Mouse (Mus musculus) left cerebral cortex, postnatal 4 days (tissue): ENCODE measurements around the gene Alyref. TPM values are rescaled to one million over a fixed set of nuclear protein-coding genes. Genes with fewer than 3 reads are reported as not detected.

Experiments
- DNase-seq: peaks from one replicate; pipeline ENCODE4 v3.0.0-alpha.2; 2022
- intact Hi-C: fragments of 180-260 bp; cut with DNase I; formaldehyde crosslinking; loops from one replicate; pipeline ENCODE4 v1.15.1; 2025
- total RNA-seq, 2 experiments: library from RNA; stranded (reverse); gene quantifications; 2 replicates each; pipeline ENCODE4 v1.2.3; 2021

Gene Alyref
- total RNA-seq, 2 experiments from 2014 or later, result 111 to 113 TPM

DNA sequence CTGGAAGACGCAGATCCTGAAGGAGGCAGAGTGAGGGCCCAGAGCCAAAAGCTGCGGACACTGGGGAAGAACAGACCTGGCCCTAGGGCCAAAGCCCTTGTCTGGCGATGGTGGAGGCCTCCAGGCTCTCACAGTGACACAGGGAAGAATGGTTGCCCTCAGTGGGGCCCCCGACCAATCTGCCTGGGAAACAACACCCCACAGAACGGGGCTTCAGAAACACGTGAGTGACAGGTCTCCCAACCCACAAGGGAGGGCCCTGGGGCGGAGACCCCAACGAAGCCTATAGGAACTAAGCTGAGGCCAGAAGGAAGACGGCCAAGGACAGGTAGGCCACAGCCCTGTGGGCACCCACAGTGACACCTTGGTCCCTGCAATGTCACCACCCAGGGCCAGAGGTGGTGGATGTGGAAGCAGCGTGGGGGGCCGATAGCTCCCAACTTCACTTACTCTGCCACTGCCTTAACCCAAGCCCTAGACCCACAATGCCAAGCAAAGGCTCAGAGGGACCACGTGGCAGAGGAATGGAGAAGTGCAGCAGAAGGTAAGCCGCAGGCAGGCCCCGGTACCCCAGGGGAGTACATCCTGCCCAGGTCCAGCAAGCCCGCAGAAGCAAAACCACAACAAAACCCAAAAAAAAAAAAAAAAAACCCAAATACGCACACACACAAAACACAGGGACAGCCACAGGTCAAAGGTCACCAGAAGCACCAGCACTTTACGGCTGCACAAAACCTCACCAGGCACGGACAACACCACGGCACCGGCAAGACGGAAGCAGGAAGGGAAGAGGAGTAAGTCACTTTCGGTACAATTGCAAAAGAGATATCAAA is 29.5 kb upstream of the Alyref start:
- DNase-seq, result no peak
- intact Hi-C loops, result loop anchor here (10.0 kb wide), 1 partner anchor 87 kb away; the partner anchor contains the start of genes Cenpx and Lrrc45

GRCm38 (mm10) chr11:120626785-120627467 is 28.8 kb upstream of the Alyref start:
- intact Hi-C loops, result loop anchor here (10.0 kb wide), 1 partner anchor 88 kb away; the partner anchor contains the start of genes Cenpx and Lrrc45
- DNase-seq, result no peak

DNA sequence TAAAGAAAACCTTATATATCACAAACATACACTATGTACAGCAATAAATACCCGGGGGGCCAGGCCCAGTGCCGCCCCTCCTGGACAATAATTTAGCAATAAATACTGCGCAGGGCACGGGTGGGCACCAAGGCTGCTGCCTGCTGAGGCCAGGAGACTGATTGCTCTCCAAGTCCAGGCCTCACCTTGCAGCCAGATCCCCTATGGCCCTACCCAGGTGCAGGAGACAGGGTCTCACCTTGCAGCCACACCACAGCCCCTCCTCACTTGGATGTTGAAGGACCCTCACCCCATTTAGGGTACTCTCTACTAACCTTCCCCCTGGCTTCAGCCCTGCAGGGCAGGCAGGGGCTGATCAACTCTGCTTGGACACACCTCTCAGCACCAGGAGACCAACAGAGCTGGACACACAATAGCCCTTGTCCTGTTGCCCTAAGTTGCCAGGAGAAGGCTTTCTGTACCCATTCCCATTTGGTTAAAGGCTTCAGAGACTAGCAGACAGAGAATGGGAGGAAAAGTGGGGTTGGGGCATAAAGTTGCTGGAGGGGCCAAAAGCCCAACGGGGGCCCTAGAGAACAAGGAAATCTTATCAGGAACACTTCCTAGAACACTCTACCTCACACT is 27.1 kb upstream of the Alyref start, which contains the start of gene Sirt7:
Sirt7 (minus strand) TSS at position 89 of the 624 bp plus-strand sequence.
- no peak for DNase-seq
- intact Hi-C loops, result loop anchor here (10.0 kb wide), 1 partner anchor 90 kb away; the partner anchor contains the start of genes Cenpx and Lrrc45

GRCm38 (mm10) chr11:120624680-120625111 is 26.5 kb upstream of the Alyref start:
- peak; percentile 87 for DNase-seq
- intact Hi-C loops, result loop anchor here (10.0 kb wide), 1 partner anchor 90 kb away; the partner anchor contains the start of genes Cenpx and Lrrc45

- intact Hi-C loops, result loop anchor here (10.0 kb wide), 1 partner anchor 91 kb away; the partner anchor contains the start of genes Cenpx and Lrrc45
- DNase-seq, result peak; percentile 69
Observed at GRCm38 (mm10) chr11:120623961-120624679, 26.0 kb upstream of the Alyref start.

DNA sequence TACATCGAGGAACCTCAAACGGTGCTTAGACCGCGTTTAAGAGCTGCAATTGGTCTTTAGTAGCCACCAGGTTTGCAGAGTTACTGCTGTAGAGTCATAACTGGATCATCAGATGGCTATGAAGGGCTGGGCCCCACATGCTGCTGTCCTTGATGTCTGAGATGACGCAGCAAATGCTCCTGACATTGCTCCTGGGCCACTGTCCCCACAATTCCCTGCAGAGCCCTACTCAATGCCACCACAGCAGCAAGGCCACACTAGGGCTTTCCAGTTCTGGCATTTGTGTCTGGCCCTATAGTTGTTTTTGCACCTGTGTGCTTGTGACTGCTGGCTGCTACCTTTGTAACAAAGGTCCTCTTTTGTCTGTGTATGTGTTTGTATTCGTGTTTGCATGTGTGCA is 24.6 kb upstream of the Alyref start:
- no peak for DNase-seq
- intact Hi-C loops, result loop anchor here (10.0 kb wide), 1 partner anchor 92 kb away; the partner anchor contains the start of genes Cenpx and Lrrc45

GRCm38 (mm10) chr11:120620195-120620594 is 22.0 kb upstream of the Alyref start:
- no peak for DNase-seq
- intact Hi-C loops, result loop anchor here (10.0 kb wide), 1 partner anchor 95 kb away; the partner anchor contains the start of genes Cenpx and Lrrc45

DNA sequence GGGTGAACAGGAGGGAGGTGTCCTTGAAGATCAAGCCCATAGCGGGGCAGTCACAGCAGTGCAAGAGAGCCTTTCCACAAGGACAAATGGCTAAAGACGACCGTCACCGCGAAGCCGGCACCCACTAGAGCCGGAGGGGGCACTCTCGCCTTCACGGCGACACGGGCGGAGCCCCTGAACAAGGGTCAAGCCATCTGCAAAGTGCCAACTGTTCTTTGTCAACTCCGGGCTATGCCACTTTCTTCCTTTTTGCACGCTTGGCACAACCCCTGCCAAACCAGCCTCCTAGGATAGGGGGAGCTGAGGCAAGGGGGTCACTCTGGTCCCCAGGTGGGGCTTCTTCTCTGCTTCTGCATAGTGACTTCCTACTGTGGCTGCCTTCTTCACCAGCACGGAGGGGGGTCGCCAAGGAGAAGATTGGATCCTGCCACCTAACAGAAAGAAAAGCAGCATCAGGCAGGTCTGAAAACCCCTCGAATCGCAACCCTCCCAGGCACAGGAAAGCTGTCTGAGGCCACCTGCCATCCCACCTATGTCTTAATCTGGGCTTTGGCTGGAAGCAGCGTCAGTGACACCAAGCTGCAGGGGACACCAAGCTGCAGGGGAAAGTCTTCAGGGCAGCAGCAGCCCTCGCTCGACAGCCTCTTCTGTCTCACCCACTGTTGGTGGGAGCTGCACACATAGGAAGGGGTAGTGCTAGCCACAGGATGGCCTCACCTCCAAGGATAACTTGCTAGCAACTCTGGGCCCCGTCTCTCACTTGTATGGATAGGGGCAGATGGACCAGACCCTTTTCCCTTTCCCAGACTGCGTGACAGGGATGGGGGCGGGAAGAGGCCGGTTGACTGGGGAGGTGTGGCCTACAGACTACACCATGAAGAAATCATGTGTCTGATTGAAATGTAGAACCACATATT is 20.7 kb upstream of the Alyref start:
- intact Hi-C loops, result loop anchor here (10.0 kb wide), 1 partner anchor 166 kb away; the partner anchor contains the start of genes Gps1 and Rfng
- no peak for DNase-seq

DNA sequence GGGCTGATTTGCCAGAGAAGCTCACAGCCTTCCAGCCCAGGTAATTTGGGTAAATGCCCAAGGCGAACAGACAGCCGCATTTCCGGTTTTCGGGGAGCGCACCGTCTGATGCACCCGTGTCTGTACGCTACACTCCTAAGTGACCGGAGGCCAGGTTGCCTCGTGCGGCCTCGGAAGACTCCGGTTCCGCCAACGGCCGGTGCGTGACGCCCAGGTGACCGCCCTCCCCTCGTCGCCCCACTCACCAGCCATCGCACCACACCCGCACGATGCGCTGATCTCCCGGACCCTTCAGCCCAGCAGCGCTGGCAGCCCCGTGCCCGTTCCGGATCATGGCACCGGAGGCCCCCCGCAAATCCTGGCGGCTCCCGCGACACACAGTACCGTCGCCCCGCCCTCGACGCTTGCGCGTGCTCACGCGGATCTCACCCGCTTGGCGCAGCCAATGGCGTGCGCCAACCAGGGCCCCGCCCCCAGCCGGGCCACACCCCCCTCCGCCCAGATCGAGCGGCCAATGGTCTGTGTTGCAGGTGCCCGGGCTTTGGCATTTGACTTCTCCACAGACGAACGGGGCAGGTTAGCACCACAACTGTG is 19.5 kb upstream of the Alyref start, which contains the start of gene Pcyt2:
Pcyt2 (minus strand) TSS at position 418 of the 594 bp plus-strand sequence.
- intact Hi-C loops, result loop anchor here (10.0 kb wide), 1 partner anchor 167 kb away; the partner anchor contains the start of genes Gps1 and Rfng
- DNase-seq, result peak; percentile 94

DNA sequence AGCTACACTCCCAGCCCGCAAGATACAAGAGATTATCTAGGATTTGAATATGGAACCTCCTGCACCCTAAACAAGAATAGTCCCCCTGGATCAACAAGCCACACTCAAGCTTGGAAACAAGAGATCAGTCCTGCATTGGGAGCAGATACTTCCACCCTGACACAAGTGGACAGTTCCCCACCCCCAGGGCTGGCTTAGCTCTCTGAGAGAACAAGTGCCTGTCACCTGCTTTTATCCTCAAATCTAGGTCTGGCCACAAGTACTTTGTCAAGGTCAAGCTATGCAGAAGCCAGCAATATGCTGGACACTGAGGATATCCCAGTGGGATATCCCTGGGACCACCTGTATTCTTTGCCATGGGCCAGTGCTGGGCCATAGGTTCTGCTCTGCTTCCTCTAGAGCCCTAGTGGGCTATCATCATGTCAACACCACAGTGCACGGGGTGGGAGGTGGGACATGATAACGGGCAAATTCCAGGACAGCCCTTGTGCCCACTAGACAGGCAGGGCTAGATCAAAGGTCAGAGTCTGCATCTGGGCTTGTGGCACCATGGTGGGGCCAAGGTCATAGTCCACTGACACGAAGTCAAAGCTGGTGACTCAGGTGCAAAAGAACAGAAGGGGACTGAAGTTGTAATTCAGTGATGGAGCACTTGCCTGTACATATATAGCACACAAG is 18.6 kb upstream of the Alyref start:
- DNase-seq, result no peak
- intact Hi-C loops, result loop anchor here (10.0 kb wide), 1 partner anchor 168 kb away; the partner anchor contains the start of genes Gps1 and Rfng

GRCm38 (mm10) chr11:120615606-120616203 is 17.5 kb upstream of the Alyref start:
- no peak for DNase-seq
- intact Hi-C loops, result loop anchor here (10.0 kb wide), 1 partner anchor 169 kb away; the partner anchor contains the start of genes Gps1 and Rfng

GRCm38 (mm10) chr11:120615167-120615566 is 17.0 kb upstream of the Alyref start:
- intact Hi-C loops, result loop anchor here (10.0 kb wide), 1 partner anchor 170 kb away; the partner anchor contains the start of genes Gps1 and Rfng

GRCm38 (mm10) chr11:120613976-120614375 is 15.8 kb upstream of the Alyref start:
- no peak for DNase-seq
- intact Hi-C loops, result loop anchor here (10.0 kb wide), 1 partner anchor 171 kb away; the partner anchor contains the start of genes Gps1 and Rfng

More at GRCm38 (mm10) chr11:120615167-120615566, 17.0 kb upstream of the Alyref start:
- DNase-seq, result no peak

- no peak for DNase-seq
- intact Hi-C loops, result loop anchor here (10.0 kb wide), 1 partner anchor 171 kb away; the partner anchor contains the start of genes Gps1 and Rfng
Observed at GRCm38 (mm10) chr11:120613481-120613972, 15.4 kb upstream of the Alyref start.

- intact Hi-C loops, result loop anchor here (10.0 kb wide), 1 partner anchor 172 kb away; the partner anchor contains the start of genes Gps1 and Rfng
- peak; percentile 88 for DNase-seq
Observed at GRCm38 (mm10) chr11:120612763-120613162, 14.6 kb upstream of the Alyref start.

DNA sequence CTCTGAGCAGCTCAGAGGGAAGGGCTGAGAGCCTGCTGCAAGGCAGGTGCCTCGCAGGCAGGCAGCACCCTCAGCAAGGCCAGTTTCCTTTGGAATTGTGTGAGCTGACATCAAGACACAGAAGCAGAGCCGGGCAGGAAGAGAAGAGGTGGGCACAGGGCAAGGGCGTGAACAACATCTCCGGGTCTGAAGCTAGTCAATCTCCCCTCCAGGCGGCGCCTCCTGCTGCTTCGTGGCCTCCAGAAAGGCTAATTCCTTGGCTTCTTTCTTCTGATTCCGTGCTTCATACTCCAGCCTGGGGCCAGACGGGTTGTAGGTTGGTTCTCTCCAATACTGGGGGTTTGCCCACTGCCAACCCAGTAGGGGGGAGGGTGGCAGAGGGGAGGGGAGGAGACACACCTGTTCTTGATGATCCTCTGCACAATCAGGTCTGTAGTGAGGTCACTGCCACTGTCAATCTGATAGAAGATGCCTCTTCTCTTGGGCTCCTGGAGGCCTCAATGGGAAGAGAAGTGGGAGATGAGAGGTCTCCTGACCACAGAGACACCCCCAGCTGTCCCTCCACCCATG is 12.4 kb upstream of the Alyref start:
- DNase-seq, result no peak
- intact Hi-C loops, result loop anchor here (10.0 kb wide), 1 partner anchor 174 kb away; the partner anchor contains the start of genes Gps1 and Rfng
